Comparison of ENCODE assay signal across 17 mouse cellular contexts in genomic region chr11:16299960-16300359, GRCm38 (mm10). TPM values are rescaled to one million over a fixed set of nuclear protein-coding genes. Genes with fewer than 3 reads are reported as not detected.
DNase-seq lines count a peak whose midpoint lies in the region; ATAC-seq lines count a peak whose summit lies in the region.
"Had no signal": no experiment of that assay in that cellular context is flagged by ENCODE, and none has a peak within 500 bp of the region (broad histone marks: within the 10 kb centered on the region; RNA-seq: fewer than 3 reads in every experiment).

No protein-coding gene starts in this region.

- H3K4me3 ChIP-seq in kidney, embryonic 15.5 days (replicated peaks) = no peak overlapping the region
- H3K4me3 ChIP-seq in forebrain, embryonic 12.5 days (replicated peaks) = no peak overlapping the region
- H3K4me3 ChIP-seq in forebrain, embryonic 14.5 days (ENCODE audit: low read depth, low read length) = no peak overlapping the region
- H3K4me3 ChIP-seq in midbrain, embryonic 14.5 days (replicated peaks; ENCODE audit: low read depth, low read length) = no peak overlapping the region
- H3K4me3 ChIP-seq: heart, embryonic 10.5 days; limb, embryonic 13.5 days had no signal

- no peaks in the 10 kb centered on the region for H3K9me3 ChIP-seq in kidney, embryonic 15.5 days (replicated peaks)
- no peaks in the 10 kb centered on the region for H3K9me3 ChIP-seq in forebrain, embryonic 12.5 days
- no peaks in the 10 kb centered on the region for H3K9me3 ChIP-seq in forebrain, embryonic 14.5 days (replicated peaks; ENCODE audit: control insufficient read depth, low read length)
- no peaks in the 10 kb centered on the region for H3K9me3 ChIP-seq in midbrain, embryonic 14.5 days (ENCODE audit: control insufficient read depth, low read length)
- H3K9me3 ChIP-seq: heart, embryonic 10.5 days; limb, embryonic 13.5 days had no signal

- no peaks in the 10 kb centered on the region for H3K27me3 ChIP-seq in kidney, embryonic 15.5 days
- no peaks in the 10 kb centered on the region for H3K27me3 ChIP-seq in forebrain, embryonic 12.5 days
- H3K27me3 ChIP-seq in forebrain, embryonic 14.5 days (replicated peaks; ENCODE audit: control insufficient read depth, insufficient read depth, low read length) = no peaks in the 10 kb centered on the region
- H3K27me3 ChIP-seq in midbrain, embryonic 14.5 days (ENCODE audit: control insufficient read depth, insufficient read depth, low read length) = no peaks in the 10 kb centered on the region
- H3K27me3 ChIP-seq: limb, embryonic 13.5 days had no signal

- no peak overlapping the region for H3K9ac ChIP-seq in kidney, embryonic 15.5 days
- H3K9ac ChIP-seq in forebrain, embryonic 12.5 days = no peak overlapping the region
- H3K9ac ChIP-seq in forebrain, embryonic 14.5 days (ENCODE audit: low read length) = no peak overlapping the region
- no peak overlapping the region for H3K9ac ChIP-seq in midbrain, embryonic 14.5 days (replicated peaks; ENCODE audit: low read length)
- H3K9ac ChIP-seq: limb, embryonic 13.5 days; liver, embryonic 14.5 days had no signal

- no peak for DNase-seq in kidney, postnatal 10 days
- DNase-seq in forebrain, embryonic 14.5 days (ENCODE audit: low spot score) = peak; percentile 55
- DNase-seq in midbrain, embryonic 14.5 days = peak; percentile 29
- DNase-seq in gastrocnemius, postnatal 25 days = no peak
- DNase-seq: adrenal gland, postnatal 25 days; cerebellum, adult 9-10 months; gastrocnemius, postnatal 36 days; kidney, postnatal 25 days had no signal

- H3K4me2 ChIP-seq in kidney, embryonic 15.5 days = no peak overlapping the region
- no peak overlapping the region for H3K4me2 ChIP-seq in forebrain, embryonic 12.5 days
- H3K4me2 ChIP-seq in forebrain, embryonic 14.5 days (ENCODE audit: low read length) = no peak overlapping the region
- no peak overlapping the region for H3K4me2 ChIP-seq in midbrain, embryonic 14.5 days (ENCODE audit: low read length)
- H3K4me2 ChIP-seq: limb, embryonic 13.5 days had no signal

- H3K27ac ChIP-seq in kidney, embryonic 15.5 days = no peak overlapping the region
- H3K27ac ChIP-seq in forebrain, embryonic 12.5 days = peak overlapping the region; percentile 8; the same call in 1 of the 2 replicates
- peak overlapping the region; percentile 74 for H3K27ac ChIP-seq in forebrain, embryonic 14.5 days (ENCODE audit: low read depth, low read length)
- H3K27ac ChIP-seq in midbrain, embryonic 14.5 days (replicated peaks; ENCODE audit: low read depth, low read length) = peak overlapping the region; percentile 6; the same call in 1 of the 2 replicates
- H3K27ac ChIP-seq: heart, embryonic 10.5 days; limb, embryonic 13.5 days; liver, embryonic 14.5 days had no signal

- no peaks in the 10 kb centered on the region for H3K36me3 ChIP-seq in kidney, embryonic 15.5 days
- no peaks in the 10 kb centered on the region for H3K36me3 ChIP-seq in forebrain, embryonic 12.5 days (replicated peaks)
- H3K36me3 ChIP-seq in forebrain, embryonic 14.5 days (ENCODE audit: control insufficient read depth, insufficient read depth, low read length) = no peaks in the 10 kb centered on the region
- H3K36me3 ChIP-seq in midbrain, embryonic 14.5 days (ENCODE audit: control insufficient read depth, insufficient read depth, low read length) = no peaks in the 10 kb centered on the region
- H3K36me3 ChIP-seq: heart, embryonic 10.5 days; limb, embryonic 13.5 days had no signal

- WGBS in kidney, embryonic 15.5 days = 58% methylated on average over 1 of the region's 1 CpGs
- 42% methylated on average over 1 of the region's 1 CpGs for WGBS in forebrain, embryonic 12.5 days
- WGBS in forebrain, embryonic 14.5 days = 30% methylated on average over 1 of the region's 1 CpGs
- 61% methylated on average over 1 of the region's 1 CpGs for WGBS in midbrain, embryonic 14.5 days

- peak; percentile 56; the same call in 1 of the 2 replicates for ATAC-seq in kidney, embryonic 15.5 days (replicated peaks; ENCODE audit: low FRiP score)
- peak; percentile 77 for ATAC-seq in forebrain, embryonic 12.5 days (ENCODE audit: low FRiP score)
- peak; percentile 76 for ATAC-seq in forebrain, embryonic 14.5 days
- peak; percentile 78; the same call in 1 of the 2 replicates for ATAC-seq in midbrain, embryonic 14.5 days (ENCODE audit: low FRiP score, low TSS enrichment)
- no peak for ATAC-seq in inflammation-experienced regulatory T-cells, adult 6 months

- no peaks in the 10 kb centered on the region for H3K4me1 ChIP-seq in kidney, embryonic 15.5 days
- H3K4me1 ChIP-seq in forebrain, embryonic 12.5 days = peaks cover 5% of the 10 kb centered on the region; the same call in 1 of the 2 replicates
- peaks cover 12% of the 10 kb centered on the region for H3K4me1 ChIP-seq in forebrain, embryonic 14.5 days (ENCODE audit: control insufficient read depth, insufficient read depth, low read length)
- H3K4me1 ChIP-seq in midbrain, embryonic 14.5 days (ENCODE audit: control insufficient read depth, insufficient read depth, low read length) = 0 out of 2 replicates have a peak, but pooled peaks cover 3% of the 10 kb centered on the region
- H3K4me1 ChIP-seq: heart, embryonic 10.5 days; limb, embryonic 13.5 days had no signal

RNA-seq across cellular contexts. Expression of gene Vstm2a, which starts 42.4 kb away (rescaled TPM):
- polyA plus RNA-seq in kidney, embryonic 15.5 days (2015; fragmentation: Nextera tagmentation; extraction: Ambion mirVana) = 0.35 and 0.68 TPM in 2 replicates
- polyA plus RNA-seq in forebrain, embryonic 12.5 days (2016; fragmentation: Nextera tagmentation; extraction: Ambion mirVana) = 10.4 and 11.7 TPM in 2 replicates
- 49.0 and 59.1 TPM in 2 replicates for polyA plus RNA-seq in forebrain, embryonic 14.5 days (2014; fragmentation: Nextera tagmentation; extraction: Ambion mirVana)
- polyA plus RNA-seq in midbrain, embryonic 14.5 days (2014; fragmentation: Nextera tagmentation; extraction: Ambion mirVana) = 64.2 and 73.7 TPM in 2 replicates
- under 1 TPM in 1 of 2 experiments, not detected in 1; 0.46 TPM for total RNA-seq in gastrocnemius, postnatal 25 days (2021)
- not detected for polyA plus RNA-seq in inflammation-experienced regulatory T-cells, adult 6 months (2017; shearing (Covaris generic))
- total RNA-seq: adrenal gland, postnatal 25 days; heart, postnatal 10 days; megakaryocyte progenitor cell, adult 5-6 weeks had no signal
- polyA plus RNA-seq: spleen, adult 2 months had no signal

Comparison
In these comparisons a context has a peak if more than half of its experiments do, and no peak if none do; other contexts are left out.
1. DNase-seq: peak in forebrain, embryonic 14.5 days (single experiment) and midbrain, embryonic 14.5 days (single experiment); none in kidney, postnatal 10 days (single experiment) and gastrocnemius, postnatal 25 days (single experiment).